Mouse (Mus musculus) left cerebral cortex, postnatal 14 days (tissue): ENCODE data around the gene Scn3b. TPM values are rescaled to one million over a fixed set of nuclear protein-coding genes. Genes with fewer than 3 reads are reported as not detected.
A peak's percentile ranks its signal among the peaks of the same experiment; 100 is the strongest.

Source experiments
- DNase-seq, 2 experiments: peaks; one replicate each; pipeline ENCODE4 v3.0.0; 2021 to 2022; ENCODE audit warnings: low spot score in 2 of 2, mixed read lengths in 1 of 2
- intact Hi-C: fragments of 180-260 bp; cut with DNase I; formaldehyde crosslinking; loops from one replicate; pipeline ENCODE4 v1.15.1; 2025
- long read RNA-seq, 2 experiments: library from polyadenylated mRNA; stranded (forward); transcript quantifications; one replicate each; pipeline ENCODE4 v2.0.0; 2021
- total RNA-seq, 2 experiments: library from RNA; stranded (reverse); gene quantifications; 2 replicates each; pipeline ENCODE4 v1.2.3; 2021

Scn3b gene
- total RNA-seq: 100 to 1,000 TPM; 112 to 124 TPM
- long read RNA-seq, experiment 1, full-length matches to known transcripts: 26 of 70 reads
- long read RNA-seq, experiment 1, partial matches to known transcripts: 12 of 70 reads
- long read RNA-seq, experiment 1, other reads (novel, unspliced or antisense): 32 of 70 reads
- long read RNA-seq, experiment 2, full-length matches to known transcripts: 33 of 70 reads
- long read RNA-seq, experiment 2, partial matches to known transcripts: 32 of 70 reads
- long read RNA-seq, experiment 2, other reads (novel, unspliced or antisense): 5 of 70 reads

- DNase-seq: peak; percentile 84 to 92
- intact Hi-C loops: no loop called here
These were observed at the start of gene Scn3b for GRCm38 (mm10) chr9:40269103-40269861. Scn3b (plus strand) TSS chr9:40269217.

DNA sequence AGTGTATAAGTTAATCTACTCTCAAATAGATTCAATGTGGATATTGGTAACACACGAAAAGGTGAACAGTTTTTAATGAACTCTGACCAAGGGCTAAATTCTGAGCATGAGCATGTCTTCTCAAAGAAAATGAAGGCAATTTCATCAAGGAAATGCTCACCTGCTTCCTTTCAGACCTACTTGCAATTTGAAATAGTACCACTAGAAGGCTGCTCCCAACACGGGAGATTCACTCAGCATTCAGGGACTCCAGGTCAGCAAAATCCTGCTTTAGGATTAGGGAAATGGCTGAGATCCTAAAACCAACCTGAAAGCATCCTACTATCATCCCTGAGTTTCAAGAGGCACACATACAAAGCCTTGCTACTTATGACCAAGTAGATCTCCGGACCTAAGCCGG is 44.7 kb upstream of the Scn3b start:
- intact Hi-C loops: loop anchor here (10.0 kb wide), 1 partner anchor 51 kb away; no protein-coding TSS in a partner anchor
- DNase-seq: no peak

- intact Hi-C loops: loop anchor here (1.0 to 10.0 kb wide), 2 partner anchors 47 to 102 kb away; no protein-coding TSS in a partner anchor
- DNase-seq: peak; percentile 52 to 71
These were observed 40.9 kb upstream of the Scn3b start for GRCm38 (mm10) chr9:40227874-40228789.

- intact Hi-C loops: loop anchor here (1.0 to 10.0 kb wide), 2 partner anchors 46 to 101 kb away; no protein-coding TSS in a partner anchor
- no peak for DNase-seq
These were observed 40.1 kb upstream of the Scn3b start for GRCm38 (mm10) chr9:40228804-40229331.

GRCm38 (mm10) chr9:40229479-40229878 is 39.5 kb upstream of the Scn3b start:
- intact Hi-C loops: loop anchor here (10.0 kb wide), 1 partner anchor 45 kb away; no protein-coding TSS in a partner anchor
- no peak for DNase-seq

GRCm38 (mm10) chr9:40231019-40231418 is 38.0 kb upstream of the Scn3b start:
- DNase-seq: no peak
- intact Hi-C loops: loop anchor here (10.0 kb wide), 1 partner anchor 164 kb away; no protein-coding TSS in a partner anchor

GRCm38 (mm10) chr9:40234233-40235072 is 34.6 kb upstream of the Scn3b start:
- DNase-seq: no peak
- intact Hi-C loops: loop anchor here (10.0 kb wide), 1 partner anchor 160 kb away; no protein-coding TSS in a partner anchor

DNA sequence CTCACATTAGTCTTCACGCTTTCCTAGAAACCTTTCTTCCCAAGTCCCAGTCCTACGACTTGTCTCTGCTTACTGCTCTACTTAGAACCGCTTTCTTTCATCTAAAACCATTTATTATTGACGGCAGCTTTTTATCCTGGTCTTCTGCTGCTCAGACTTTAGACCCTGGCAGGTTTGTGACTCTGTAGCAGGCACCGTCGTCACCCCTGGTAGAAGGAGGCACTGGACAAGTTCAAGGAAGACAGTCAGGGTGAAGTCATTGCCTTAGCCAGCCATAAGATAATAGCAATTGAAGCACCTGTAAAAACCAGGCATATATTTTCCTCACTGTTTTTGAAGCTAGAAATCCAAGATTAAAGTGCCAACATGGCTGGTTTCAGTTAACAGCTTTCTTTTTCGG is 33.8 kb upstream of the Scn3b start:
- intact Hi-C loops: loop anchor here (10.0 kb wide), 1 partner anchor 160 kb away; no protein-coding TSS in a partner anchor
- no peak for DNase-seq

GRCm38 (mm10) chr9:40239749-40240148 is 29.3 kb upstream of the Scn3b start:
- intact Hi-C loops: loop anchor here (5.0 to 10.0 kb wide), 2 partner anchors 38 to 155 kb away; no protein-coding TSS in a partner anchor
- no peak for DNase-seq

- intact Hi-C loops: loop anchor here (5.0 kb wide), 1 partner anchor 37 kb away; no protein-coding TSS in a partner anchor
- no peak for DNase-seq
These were observed 28.7 kb upstream of the Scn3b start for GRCm38 (mm10) chr9:40240311-40240710.

DNA sequence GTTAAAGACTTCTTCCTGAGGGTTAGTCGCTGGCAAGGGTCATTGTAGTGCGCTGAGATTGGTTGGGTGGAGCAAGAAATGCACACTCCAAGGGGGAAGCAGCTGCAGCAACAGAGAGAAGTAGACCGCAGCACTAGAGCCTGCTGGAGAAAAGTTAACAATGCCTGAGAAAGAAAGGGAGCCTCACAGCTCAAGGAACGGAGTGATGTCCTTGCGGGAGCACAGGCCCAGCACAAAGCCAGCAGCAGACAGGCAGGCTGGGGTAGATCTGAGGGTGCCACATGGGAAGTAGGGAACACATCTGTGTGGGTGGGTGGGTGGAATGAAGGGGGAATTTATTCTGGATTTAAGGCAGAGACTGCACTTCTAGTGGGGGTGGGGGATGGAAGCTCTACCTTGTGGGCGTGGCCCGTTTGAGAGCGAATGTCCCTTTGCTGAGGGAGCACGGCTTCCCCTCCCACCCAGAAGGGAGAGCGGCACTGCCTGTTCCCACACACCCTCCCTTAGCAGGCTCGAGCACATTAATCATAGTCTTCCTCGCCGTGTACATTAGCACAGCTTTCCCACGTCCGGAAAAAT is 27.7 kb upstream of the Scn3b start:
- intact Hi-C loops: loop anchor here (5.0 kb wide), 1 partner anchor 36 kb away; no protein-coding TSS in a partner anchor
- DNase-seq: peak; percentile 66 to 81

DNA sequence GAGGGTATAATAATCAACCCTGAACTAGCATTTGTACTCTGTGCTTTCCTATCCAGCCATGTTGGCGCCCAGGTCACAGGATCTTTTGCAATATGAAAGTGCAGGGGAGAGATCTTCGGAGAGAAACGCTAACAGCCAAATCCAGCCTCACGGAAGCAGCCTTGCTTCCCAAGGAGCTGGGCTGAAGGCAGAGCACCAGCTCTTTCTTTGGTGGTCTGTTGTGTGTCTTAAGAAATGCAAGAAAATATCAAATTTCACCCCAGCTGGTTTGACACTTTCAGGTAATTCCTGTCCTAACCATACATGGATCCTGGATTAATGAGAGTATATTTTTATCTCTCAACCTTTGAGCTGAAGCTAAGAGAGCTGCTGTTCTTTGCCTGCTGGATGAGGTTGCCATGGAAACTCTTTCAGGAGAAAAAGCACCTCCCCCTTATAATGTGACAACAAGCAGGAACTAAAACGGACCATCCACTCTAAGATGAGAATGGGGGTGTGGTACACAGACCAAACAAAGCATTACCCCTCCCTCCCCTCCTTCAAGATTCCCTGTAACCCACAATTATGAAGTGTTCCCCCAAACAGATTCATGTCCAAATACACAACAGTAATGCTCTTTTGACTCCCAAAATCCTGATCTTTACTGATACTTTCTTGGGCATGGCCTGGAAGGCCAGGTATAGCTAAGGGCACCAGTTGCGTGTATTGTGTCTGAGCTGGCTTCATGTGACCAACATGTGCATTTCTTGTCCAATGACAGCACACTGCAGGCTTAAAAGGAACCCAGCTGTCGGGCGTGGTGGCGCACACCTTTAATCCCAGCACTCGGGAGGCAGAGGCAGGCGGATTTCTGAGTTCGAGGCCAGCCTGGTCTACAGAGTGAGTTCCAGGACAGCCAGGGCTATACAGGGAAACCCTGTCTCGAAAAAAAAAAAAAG is 26.8 kb upstream of the Scn3b start:
- DNase-seq: peak; percentile 47 to 89
- intact Hi-C loops: loop anchor here (5.0 kb wide), 1 partner anchor 35 kb away; no protein-coding TSS in a partner anchor

GRCm38 (mm10) chr9:40245466-40245865 is 23.6 kb upstream of the Scn3b start:
- no peak for DNase-seq
- intact Hi-C loops: no loop called here

DNA sequence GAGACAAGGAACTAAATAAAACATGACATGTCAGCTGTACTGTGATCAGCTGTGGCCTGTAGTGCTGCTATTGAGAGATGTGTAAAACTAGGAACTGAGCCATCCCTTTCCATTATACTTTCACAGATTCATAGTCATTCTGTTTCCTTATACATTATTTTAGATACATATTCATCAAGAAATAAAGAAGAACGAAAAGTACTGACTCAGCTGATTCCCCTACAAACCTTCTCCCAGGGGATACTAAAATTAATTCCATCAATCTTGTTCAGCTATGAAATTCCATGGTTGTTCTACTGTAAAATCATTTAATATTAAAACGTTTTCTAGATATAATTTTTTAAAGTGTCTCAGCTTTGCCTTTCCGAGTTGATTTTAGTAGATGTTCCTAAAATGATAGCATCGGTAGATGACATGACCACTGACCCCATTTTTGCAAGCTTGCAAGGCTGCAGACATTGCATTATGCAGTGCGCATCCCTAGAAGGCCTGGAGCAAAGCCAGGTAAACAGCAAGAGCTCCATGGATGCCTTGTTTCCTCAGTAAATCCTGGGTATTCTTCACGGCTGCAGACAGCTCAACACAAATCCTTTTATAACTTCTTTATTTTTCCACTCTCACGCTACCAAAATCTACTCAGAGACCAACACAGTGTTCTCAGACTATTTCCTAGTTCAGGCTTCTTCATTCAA is 22.9 kb upstream of the Scn3b start:
- peak in 1 of 2 experiments; percentile 28 for DNase-seq
- intact Hi-C loops: no loop called here

GRCm38 (mm10) chr9:40246702-40247101 is 22.3 kb upstream of the Scn3b start:
- intact Hi-C loops: no loop called here
- DNase-seq: no peak

GRCm38 (mm10) chr9:40249106-40249505 is 19.9 kb upstream of the Scn3b start:
- DNase-seq: no peak
- intact Hi-C loops: no loop called here
